Mouse (Mus musculus): Measurements from ENCODE around the gene Celsr1. TPM values are rescaled to one million over a fixed set of nuclear protein-coding genes. Genes with fewer than 3 reads are reported as not detected.

The Celsr1 gene
- polyA plus RNA-seq, 1 experiment from 2014 or later = 2.0 TPM

DNA sequence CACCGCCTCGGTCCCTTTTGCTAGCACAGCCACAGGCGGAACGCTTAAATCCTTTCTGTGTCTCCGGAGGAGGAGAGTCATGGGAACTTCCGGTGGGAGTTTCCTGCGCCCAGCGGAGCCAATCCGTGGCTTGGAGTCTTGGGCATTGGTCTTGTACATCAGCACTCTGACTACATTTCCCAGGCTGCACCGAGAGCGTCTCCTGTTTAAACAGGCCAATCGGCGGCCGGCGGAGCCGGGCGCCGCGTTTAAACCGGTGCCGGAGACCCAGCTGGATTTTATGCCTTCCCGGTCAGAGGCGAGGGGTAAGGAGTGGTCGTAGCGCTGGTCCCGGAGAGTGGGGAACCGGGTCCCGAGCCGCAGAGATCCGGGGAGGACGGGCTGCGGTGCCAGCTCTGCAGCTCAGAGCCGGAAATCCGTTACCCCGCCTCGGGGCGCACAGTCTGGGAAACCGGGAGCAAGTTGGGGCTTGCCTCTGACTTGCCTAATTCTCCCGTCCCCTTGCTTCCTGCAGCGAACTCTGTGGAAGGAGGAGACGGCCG, 174.0 kb downstream of the Celsr1 start, which contains the start of gene Gtse1:
TSS of gene Gtse1 (plus strand) at position 256 of the 542 bp plus-strand sequence.
- Histone ChIP-seq H3K4me3 (ENCODE audit: low read depth, low read length) (peak within 1 kb of the TSS; percentile 51), H3K4me1 (replicated peaks; ENCODE audit: control insufficient read depth, insufficient read depth) (no peaks in the 10 kb centered on the region), H3K4me2 (replicated peaks; ENCODE audit: low read depth) (peak within 1 kb of the TSS; percentile 73), H3K27me3 (ENCODE audit: control insufficient read depth, insufficient read depth, low read length) (no peaks in the 10 kb centered on the region), H3K27ac (replicated peaks) (peak within 1 kb of the TSS; percentile 75), H3K9me3 (ENCODE audit: control insufficient read depth, low read length) (no peaks in the 10 kb centered on the region), H3K36me3 (ENCODE audit: control insufficient read depth, insufficient read depth, low read length) (peaks cover 5% of the 10 kb centered on the region), H3K9ac (ENCODE audit: low read length) (peak within 1 kb of the TSS; percentile 70)
- TF ChIP-seq EP300 (optimal IDR thresholded peaks at IDR 0.05) = no peak
- no peak for TF ChIP-seq CTCF (IDR thresholded peaks at IDR 0.05; ENCODE audit: low read depth)
- DNase-seq (ENCODE audit: low spot score) = peak; percentile 94
- ATAC-seq (ENCODE audit: low FRiP score, low TSS enrichment) = peak; percentile 98
- WGBS = 0% methylated on average over 42 of the region's 42 CpGs

DNA sequence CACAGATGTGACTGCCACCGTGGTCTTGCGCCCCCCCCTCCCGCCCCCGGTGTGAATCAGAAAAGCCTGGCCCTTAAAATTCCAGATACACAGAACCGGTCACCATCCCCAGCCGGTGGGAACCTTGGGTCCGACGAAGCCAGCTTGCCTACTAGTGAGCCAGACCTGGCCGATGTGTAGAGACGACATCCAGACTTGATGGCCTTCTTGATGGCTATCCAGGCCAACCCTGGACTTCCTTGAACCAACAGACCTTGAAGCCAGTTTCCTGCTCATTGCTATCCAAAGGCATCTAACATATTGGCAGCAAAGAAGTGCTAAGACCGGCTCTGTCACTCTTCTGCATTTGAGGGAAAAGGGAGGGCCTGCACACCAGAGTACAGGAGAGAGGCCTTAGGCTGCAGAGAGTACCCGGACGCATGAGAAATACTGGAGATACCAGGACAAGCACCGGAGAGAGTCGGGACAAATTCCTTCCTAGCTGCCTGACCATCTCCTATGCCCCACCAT, 174.5 kb downstream of the Celsr1 start:
- WGBS = 10% methylated on average over 15 of the region's 15 CpGs
- peak overlapping the region; percentile 73 for H3K4me2 ChIP-seq (replicated peaks; ENCODE audit: low read depth)
- H3K4me3 ChIP-seq (ENCODE audit: low read depth, low read length) = peak overlapping the region; percentile 51
- ATAC-seq (ENCODE audit: low FRiP score, low TSS enrichment) = peak; percentile 4
- no peaks in the 10 kb centered on the region for H3K4me1 ChIP-seq (replicated peaks; ENCODE audit: control insufficient read depth, insufficient read depth)
- H3K27me3 ChIP-seq (ENCODE audit: control insufficient read depth, insufficient read depth, low read length) = no peaks in the 10 kb centered on the region
- H3K9ac ChIP-seq (ENCODE audit: low read length) = peak overlapping the region; percentile 70
- no peak for DNase-seq (ENCODE audit: low spot score)
- no peaks in the 10 kb centered on the region for H3K9me3 ChIP-seq (ENCODE audit: control insufficient read depth, low read length)
- peak overlapping the region; percentile 75 for H3K27ac ChIP-seq (replicated peaks)
- no peak for TF ChIP-seq CTCF (IDR thresholded peaks at IDR 0.05; ENCODE audit: low read depth)
- TF ChIP-seq EP300 (optimal IDR thresholded peaks at IDR 0.05) = no peak
- H3K36me3 ChIP-seq (ENCODE audit: control insufficient read depth, insufficient read depth, low read length) = peaks cover 2% of the 10 kb centered on the region; the same call in 1 of the 2 replicates

DNA sequence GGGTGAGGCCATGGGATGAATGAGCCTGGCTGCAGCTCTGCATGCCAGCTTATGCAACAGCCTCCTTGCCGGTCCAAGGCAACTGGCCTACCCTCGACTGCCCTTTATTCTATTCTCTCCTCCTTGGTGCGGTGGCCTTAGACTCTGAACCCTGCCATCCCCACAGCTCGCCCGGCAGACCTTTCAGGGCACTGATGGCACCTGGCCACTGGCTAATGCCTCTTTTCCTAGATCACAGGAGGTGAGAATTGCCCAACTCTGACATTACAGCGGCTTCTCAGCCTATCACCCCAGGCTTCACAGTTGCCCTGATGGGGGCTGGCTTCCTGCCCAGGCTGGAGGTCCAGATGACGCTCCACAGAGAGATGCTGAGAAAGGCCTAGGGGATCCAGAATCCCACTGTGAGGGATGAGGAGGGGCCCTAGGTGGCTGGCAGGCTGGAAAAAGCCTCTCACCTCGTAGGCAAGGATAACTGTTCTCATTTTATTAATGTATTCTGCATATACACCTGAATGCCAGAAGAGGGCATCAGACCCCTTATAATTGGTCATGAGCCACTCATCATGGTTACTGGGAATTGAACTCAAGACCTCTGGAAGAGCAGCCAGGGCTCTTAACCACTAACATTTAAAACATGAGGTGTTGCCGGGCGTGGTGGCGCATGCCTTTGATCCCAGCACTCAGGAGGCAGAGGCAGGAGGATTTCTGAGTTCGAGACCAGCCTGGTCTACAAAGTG, 181.8 kb downstream of the Celsr1 start:
- WGBS = 79% methylated on average over 12 of the region's 12 CpGs
- ATAC-seq (ENCODE audit: low FRiP score, low TSS enrichment) = no peak

More for the DNA sequence above, 181.8 kb downstream of the Celsr1 start:
- Histone ChIP-seq H3K27me3 (ENCODE audit: control insufficient read depth, insufficient read depth, low read length) (no peaks in the 10 kb centered on the region), H3K4me1 (replicated peaks; ENCODE audit: control insufficient read depth, insufficient read depth) (no peaks in the 10 kb centered on the region), H3K4me2 (replicated peaks; ENCODE audit: low read depth) (no peak overlapping the region), H3K36me3 (ENCODE audit: control insufficient read depth, insufficient read depth, low read length) (peaks cover under 1% of the 10 kb centered on the region), H3K4me3 (ENCODE audit: low read depth, low read length) (no peak overlapping the region), H3K9ac (ENCODE audit: low read length) (no peak overlapping the region), H3K9me3 (ENCODE audit: control insufficient read depth, low read length) (no peaks in the 10 kb centered on the region), H3K27ac (replicated peaks) (no peak overlapping the region)
- DNase-seq (ENCODE audit: low spot score) = no peak
- TF ChIP-seq CTCF (IDR thresholded peaks at IDR 0.05; ENCODE audit: low read depth) = peak; percentile 51
- TF ChIP-seq EP300 (optimal IDR thresholded peaks at IDR 0.05) = no peak

Other genes starting within 250 kb of the Celsr1 start
- 38.8 and 40.2 TPM in 2 replicates for gene Cdpf1, start 222.1 kb downstream of the Celsr1 start, polyA plus RNA-seq (2015; fragmentation: Nextera tagmentation; extraction: Ambion mirVana)
- gene Pkdrej, start 212.0 kb downstream of the Celsr1 start, polyA plus RNA-seq (2015; fragmentation: Nextera tagmentation; extraction: Ambion mirVana) = 0.21 and 0.27 TPM in 2 replicates
- gene Ttc38, start 201.5 kb downstream of the Celsr1 start, polyA plus RNA-seq (2015; fragmentation: Nextera tagmentation; extraction: Ambion mirVana) = 15.6 and 18.0 TPM in 2 replicates
- 5.0 and 6.5 TPM in 2 replicates for gene Gtse1, start 174.0 kb downstream of the Celsr1 start, polyA plus RNA-seq (2015; fragmentation: Nextera tagmentation; extraction: Ambion mirVana)
- 21.2 and 21.5 TPM in 2 replicates for gene Trmu, start 154.5 kb downstream of the Celsr1 start, polyA plus RNA-seq (2015; fragmentation: Nextera tagmentation; extraction: Ambion mirVana)
- gene Gramd4, start 23.9 kb upstream of the Celsr1 start, polyA plus RNA-seq (2015; fragmentation: Nextera tagmentation; extraction: Ambion mirVana) = 11.1 and 11.4 TPM in 2 replicates
- gene Cerk, start 152.4 kb upstream of the Celsr1 start, polyA plus RNA-seq (2015; fragmentation: Nextera tagmentation; extraction: Ambion mirVana) = 4.6 and 5.2 TPM in 2 replicates
- 8.7 TPM in 2 replicates for gene Tbc1d22a, start 180.7 kb upstream of the Celsr1 start, polyA plus RNA-seq (2015; fragmentation: Nextera tagmentation; extraction: Ambion mirVana)

All from stomach, postnatal 0 days (tissue).